Mouse (Mus musculus): ENCODE results near the gene Camk2b.
"Not testable (repeated sequence)": the region's sequence is repeated elsewhere in the genome, so short reads cannot be mapped to it uniquely, and the experiment has no call there.

Gene Camk2b

GRCm38 (mm10) chr11:6013359-6013758 is 52.8 kb downstream of the Camk2b start:
- no peak for DNase-seq (ENCODE audit: low spot score)

GRCm38 (mm10) chr11:6011879-6012278 is 54.3 kb downstream of the Camk2b start:
- no peak for DNase-seq (ENCODE audit: low spot score)

GRCm38 (mm10) chr11:6010751-6011482 is 55.2 kb downstream of the Camk2b start:
- not testable (repeated sequence) for DNase-seq (ENCODE audit: low spot score)

- DNase-seq (ENCODE audit: low spot score) = not testable (repeated sequence)
Measured at GRCm38 (mm10) chr11:6007779-6008128, 58.4 kb downstream of the Camk2b start.

- not testable (repeated sequence) for DNase-seq (ENCODE audit: low spot score)
Measured at GRCm38 (mm10) chr11:6007010-6007778, 59.0 kb downstream of the Camk2b start.

- not testable (repeated sequence) for DNase-seq (ENCODE audit: low spot score)
Measured at GRCm38 (mm10) chr11:6006351-6007009, 59.7 kb downstream of the Camk2b start.

- not testable (repeated sequence) for DNase-seq (ENCODE audit: low spot score)
Measured at GRCm38 (mm10) chr11:6005374-6006043, 60.7 kb downstream of the Camk2b start.

- peak; percentile 25 for DNase-seq (ENCODE audit: low spot score)
Measured at GRCm38 (mm10) chr11:6003046-6003639, 63.0 kb downstream of the Camk2b start.

GRCm38 (mm10) chr11:6001981-6002649 is 64.0 kb downstream of the Camk2b start:
- no peak for DNase-seq (ENCODE audit: low spot score)

- no peak for DNase-seq (ENCODE audit: low spot score)
Measured at GRCm38 (mm10) chr11:6000961-6001682, 65.0 kb downstream of the Camk2b start.

- DNase-seq (ENCODE audit: low spot score) = peak; percentile 84
Measured at GRCm38 (mm10) chr11:5999832-6000771, 66.1 kb downstream of the Camk2b start.

GRCm38 (mm10) chr11:5998472-5998871 is 67.7 kb downstream of the Camk2b start:
- no peak for DNase-seq (ENCODE audit: low spot score)

- DNase-seq (ENCODE audit: low spot score) = peak; percentile 84
Measured at GRCm38 (mm10) chr11:5995989-5996388, 70.2 kb downstream of the Camk2b start.

- DNase-seq (ENCODE audit: low spot score) = no peak
Measured at GRCm38 (mm10) chr11:5994880-5995279, 71.3 kb downstream of the Camk2b start.

- no peak for DNase-seq (ENCODE audit: low spot score)
Measured at GRCm38 (mm10) chr11:5994212-5994611, 72.0 kb downstream of the Camk2b start.

GRCm38 (mm10) chr11:5990910-5991309 is 75.3 kb downstream of the Camk2b start:
- DNase-seq (ENCODE audit: low spot score) = peak; percentile 29

GRCm38 (mm10) chr11:5989954-5990593 is 76.1 kb downstream of the Camk2b start:
- DNase-seq (ENCODE audit: low spot score) = no peak

- DNase-seq (ENCODE audit: low spot score) = no peak
Measured at GRCm38 (mm10) chr11:5988126-5988525, 78.0 kb downstream of the Camk2b start.

GRCm38 (mm10) chr11:5983629-5984028 is 82.5 kb downstream of the Camk2b start:
- no peak for DNase-seq (ENCODE audit: low spot score)

Measured in lung, postnatal 25 days (tissue).